Mouse (Mus musculus) small intestine, adult 2 months (tissue): ENCODE results near the gene Ngdn. TPM values are rescaled to one million over a fixed set of nuclear protein-coding genes. Genes with fewer than 3 reads are reported as not detected.

Experiments
- H3K27ac ChIP-seq: fragments of 200-500 bp; 2 replicates; pipeline ENCODE4 v1.5.1; 2012; ENCODE audit warnings: low read depth, low read length, control low read depth, inconsistent platforms; ENCODE audit not compliant: insufficient read depth
- H3K27me3 ChIP-seq: fragments of 200-500 bp; 2 replicates; pipeline ENCODE4 v1.6.1; 2012; ENCODE audit warnings: mild to moderate bottlenecking, moderate library complexity, low read length, inconsistent platforms; ENCODE audit not compliant: control insufficient read depth, insufficient read depth
- H3K36me3 ChIP-seq: fragments of 200-500 bp; 2 replicates; pipeline ENCODE4 v1.6.1; 2012; ENCODE audit warnings: mild to moderate bottlenecking, low read length, control low read depth, inconsistent platforms; ENCODE audit not compliant: control insufficient read depth, insufficient read depth
- H3K4me1 ChIP-seq: fragments of 200-500 bp; 2 replicates; pipeline ENCODE4 v1.6.1; 2012; ENCODE audit warnings: low read length, inconsistent platforms, mixed read lengths; ENCODE audit not compliant: control insufficient read depth, insufficient read depth, insufficient read length
- H3K4me3 ChIP-seq: fragments of 200-500 bp; 2 replicates; pipeline ENCODE4 v1.5.1; 2012; ENCODE audit warnings: low read depth, mild to moderate bottlenecking, control low read depth, inconsistent platforms, low read length, moderate library complexity
- CTCF ChIP-seq: fragments of 200-500 bp; IDR thresholded peaks from 2 replicates; pipeline ENCODE4 v1.5.1; 2012; ENCODE audit warnings: low read depth, mild to moderate bottlenecking, control low read depth, inconsistent platforms, low read length, moderate library complexity, mixed read lengths; ENCODE audit not compliant: insufficient replicate concordance, insufficient read length; ENCODE audit errors: extremely low read depth
- POLR2A ChIP-seq: fragments of 200-500 bp; IDR thresholded peaks from 2 replicates; pipeline ENCODE4 v1.6.1; 2012; ENCODE audit warnings: low read depth, mild to moderate bottlenecking, control low read depth, inconsistent platforms, low read length, moderate library complexity
- WGBS: fragments of 180-500 bp; shearing (Covaris S2); methylation state at CpG from one replicate; pipeline ENCODE4 v1.1.7; 2018; 5-methylcytosine and 5-hydroxymethylcytosine counted together
- polyA plus RNA-seq: library from polyadenylated mRNA; depleted of rRNA; stranded (reverse); fragments of >200 nt; gene quantifications from 2 replicates; pipeline ENCODE4 v1.2.3, GENCODE M21; 2012

Gene Ngdn
- polyA plus RNA-seq, 1 experiment, result 8.4 TPM

DNA sequence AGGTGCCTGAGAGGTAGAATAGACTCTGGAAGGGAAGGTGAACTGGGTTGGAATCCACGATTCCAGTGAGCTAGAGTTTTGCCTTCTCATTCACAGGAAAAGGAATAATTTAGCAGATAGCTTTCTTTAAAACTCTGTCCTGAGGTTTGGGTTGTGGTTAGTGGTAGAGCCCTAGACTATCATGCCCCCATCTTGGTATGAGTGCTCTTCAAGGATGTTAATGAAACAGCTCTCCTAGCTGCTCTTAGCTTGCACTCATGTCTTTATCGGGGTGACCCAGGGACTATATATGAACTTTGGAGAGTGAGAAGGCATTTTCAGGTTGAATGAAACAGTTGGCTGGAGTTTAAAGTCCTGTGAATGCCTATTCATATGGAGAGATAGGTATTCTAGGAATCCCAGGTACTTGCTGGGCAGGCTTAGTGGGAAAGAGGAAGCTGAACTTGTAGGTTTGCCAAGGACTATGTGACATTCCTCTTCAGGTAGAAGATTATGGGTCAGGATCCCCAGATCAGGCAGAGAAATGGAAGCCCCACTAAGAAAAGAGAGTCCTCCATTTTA, 32.8 kb downstream of the Ngdn start:
- Histone ChIP-seq H3K27ac (no peak overlapping the region), H3K36me3 (no peaks in the 10 kb centered on the region), H3K4me1 (no peaks in the 10 kb centered on the region), H3K27me3 (no peaks in the 10 kb centered on the region), H3K4me3 (no peak overlapping the region)
- TF ChIP-seq CTCF (no peak), POLR2A (no peak)
- WGBS, result 79% methylated on average over 2 of the region's 2 CpGs

GRCm38 (mm10) chr14:55052496-55052895, 37.2 kb downstream of the Ngdn start:
- Histone ChIP-seq H3K36me3 (no peaks in the 10 kb centered on the region), H3K4me1 (no peaks in the 10 kb centered on the region), H3K4me3 (no peak overlapping the region), H3K27me3 (no peaks in the 10 kb centered on the region), H3K27ac (no peak overlapping the region)
- no peak for TF ChIP-seq POLR2A
- TF ChIP-seq CTCF, result no peak
- 56% methylated on average over 9 of the region's 9 CpGs for WGBS

DNA sequence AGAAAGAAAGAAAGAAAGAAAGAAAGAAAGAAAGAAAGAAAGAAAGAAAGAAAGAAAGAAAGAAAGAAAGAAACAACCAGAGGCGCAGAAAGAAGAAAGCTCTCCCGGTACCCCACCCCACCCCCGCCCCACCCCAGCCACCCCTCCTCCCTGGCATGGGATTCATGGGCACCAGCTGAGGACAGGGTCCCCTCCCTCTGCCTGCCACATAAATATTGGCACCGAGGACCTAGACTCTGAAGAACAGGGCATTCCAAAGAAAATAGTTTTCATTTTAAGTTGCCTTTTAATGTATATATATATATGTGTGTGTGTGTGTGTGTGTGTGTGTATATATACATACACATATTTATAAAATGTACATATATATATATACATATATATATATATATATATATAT, 37.8 kb downstream of the Ngdn start:
- Histone ChIP-seq H3K27ac (no peak overlapping the region), H3K4me1 (no peaks in the 10 kb centered on the region), H3K4me3 (no peak overlapping the region), H3K27me3 (no peaks in the 10 kb centered on the region), H3K36me3 (no peaks in the 10 kb centered on the region)
- WGBS, result 64% methylated on average over 4 of the region's 4 CpGs
- TF ChIP-seq POLR2A, result no peak
- TF ChIP-seq CTCF, result no peak

GRCm38 (mm10) chr14:55053708-55054190, 38.5 kb downstream of the Ngdn start:
- Histone ChIP-seq H3K4me1 (no peaks in the 10 kb centered on the region), H3K27ac (no peak overlapping the region), H3K27me3 (no peaks in the 10 kb centered on the region), H3K4me3 (no peak overlapping the region), H3K36me3 (no peaks in the 10 kb centered on the region)
- no peak for TF ChIP-seq POLR2A
- TF ChIP-seq CTCF, result no peak
- 74% methylated on average over 17 of the region's 17 CpGs for WGBS

- Histone ChIP-seq H3K4me1 (no peaks in the 10 kb centered on the region), H3K4me3 (no peak overlapping the region), H3K27ac (no peak overlapping the region), H3K36me3 (no peaks in the 10 kb centered on the region), H3K27me3 (no peaks in the 10 kb centered on the region)
- TF ChIP-seq POLR2A, result no peak
- no peak for TF ChIP-seq CTCF
- 75% methylated on average over 10 of the region's 10 CpGs for WGBS
These were observed 39.0 kb downstream of the Ngdn start for GRCm38 (mm10) chr14:55054191-55054749.

DNA sequence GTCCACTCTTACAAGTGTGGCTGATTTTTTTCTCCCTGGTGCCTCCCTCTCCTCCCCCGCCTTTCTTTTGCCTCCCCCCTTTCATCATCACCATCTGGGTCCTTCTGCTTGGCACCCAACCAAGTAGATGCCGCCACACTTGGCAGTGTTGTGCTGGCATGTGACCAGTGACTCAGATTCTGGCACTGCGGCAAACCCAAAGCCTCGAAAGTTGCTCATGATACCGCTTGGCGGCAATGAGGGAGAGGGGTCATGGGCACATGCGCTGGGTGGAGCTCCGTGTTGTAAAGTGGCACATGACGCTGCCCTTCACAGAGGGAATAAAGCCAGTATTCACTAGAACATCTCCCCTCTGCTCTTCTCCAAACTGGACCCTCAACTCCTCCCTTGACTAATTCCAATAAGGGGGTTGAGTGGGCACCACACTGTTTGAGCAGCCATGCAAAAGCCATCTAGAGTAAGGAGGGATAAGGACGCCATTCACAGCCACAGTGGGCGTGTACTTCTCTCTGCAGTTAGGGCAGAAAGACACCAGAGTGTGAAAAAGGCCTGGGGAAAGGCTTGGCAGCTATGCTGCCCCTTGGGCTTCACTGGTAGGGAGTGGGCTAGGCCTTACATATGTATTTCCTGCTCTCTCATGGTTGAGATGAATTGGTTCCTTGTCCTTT, 40.0 kb downstream of the Ngdn start:
- H3K4me3 ChIP-seq, result no peak overlapping the region
- H3K36me3 ChIP-seq, result no peaks in the 10 kb centered on the region
- H3K27ac ChIP-seq, result no peak overlapping the region
- WGBS, result 29% methylated on average over 11 of the region's 11 CpGs
- no peaks in the 10 kb centered on the region for H3K27me3 ChIP-seq
- peaks cover 2% of the 10 kb centered on the region; the same call in 1 of the 2 replicates for H3K4me1 ChIP-seq
- TF ChIP-seq POLR2A (no peak), CTCF (no peak)

DNA sequence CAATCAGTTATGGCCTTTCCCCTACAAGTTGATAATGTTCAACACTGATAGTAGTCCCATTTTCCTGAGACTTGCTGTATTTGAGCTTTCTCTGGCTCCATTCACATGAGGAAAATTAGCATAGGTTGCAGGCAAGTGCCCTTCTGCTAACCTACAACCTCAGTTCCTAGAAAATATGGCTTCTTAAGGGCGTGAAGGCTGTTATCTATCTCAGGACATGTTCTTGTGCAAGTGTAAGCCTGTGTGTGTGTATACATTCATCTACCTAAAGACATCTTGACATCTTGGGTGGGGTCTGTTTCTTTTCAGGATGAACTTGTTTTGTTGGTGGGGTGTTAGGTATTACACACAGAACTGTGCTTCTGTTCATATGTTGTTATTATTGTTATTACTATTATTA, 43.8 kb downstream of the Ngdn start:
- Histone ChIP-seq H3K27me3 (no peaks in the 10 kb centered on the region), H3K4me3 (no peak overlapping the region), H3K4me1 (peaks cover 2% of the 10 kb centered on the region; the same call in 1 of the 2 replicates), H3K36me3 (no peaks in the 10 kb centered on the region), H3K27ac (no peak overlapping the region)
- TF ChIP-seq POLR2A (no peak), CTCF (no peak)
- WGBS, result 74% methylated on average over 1 of the region's 1 CpGs
